Mouse (Mus musculus) stomach, postnatal 0 days (tissue): ENCODE data around the gene Sim1. TPM values are rescaled to one million over a fixed set of nuclear protein-coding genes. Genes with fewer than 3 reads are reported as not detected.
A peak's percentile ranks its signal among the peaks of the same experiment; 100 is the strongest.

Experiments
- ATAC-seq: fragments of 200-750 bp; cut with Nextera tagmentation; 2 replicates; pipeline ENCODE4 v1.8.0; 2017; ENCODE audit not compliant: low FRiP score, low TSS enrichment
- DNase-seq: peaks from one replicate; pipeline ENCODE4 v3.0.0-alpha.2; 2016; ENCODE audit warnings: low spot score
- H3K27ac ChIP-seq: fragments of 300-500 bp; sonication (generic); replicated peaks from 2 replicates; pipeline ENCODE4 v1.5.1; 2014; ENCODE audit warnings: mild to moderate bottlenecking, control low read depth
- H3K27me3 ChIP-seq: fragments of 300-500 bp; sonication (generic); 2 replicates; pipeline ENCODE4 v1.6.1; 2014; ENCODE audit warnings: low read length; ENCODE audit not compliant: control insufficient read depth, insufficient read depth
- H3K36me3 ChIP-seq: fragments of 300-500 bp; sonication (generic); 2 replicates; pipeline ENCODE4 v1.6.1; 2014; ENCODE audit warnings: low read length, mixed read lengths; ENCODE audit not compliant: control insufficient read depth, insufficient read depth
- H3K4me1 ChIP-seq: fragments of 300-500 bp; sonication (generic); replicated peaks from 2 replicates; pipeline ENCODE4 v1.6.1; 2014; ENCODE audit warnings: antibody characterized with exemption; ENCODE audit not compliant: control insufficient read depth, insufficient read depth
- H3K4me2 ChIP-seq: fragments of 300-500 bp; sonication (generic); replicated peaks from 2 replicates; pipeline ENCODE4 v1.6.1; 2014; ENCODE audit warnings: low read depth, mild to moderate bottlenecking, control low read depth, moderate library complexity
- H3K4me3 ChIP-seq: fragments of 300-500 bp; sonication (generic); 2 replicates; pipeline ENCODE4 v1.5.1; 2014; ENCODE audit warnings: low read depth, low read length, control low read depth
- H3K9ac ChIP-seq: fragments of 300-500 bp; sonication (generic); 2 replicates; pipeline ENCODE4 v1.6.1; 2014; ENCODE audit warnings: mild to moderate bottlenecking, low read length, control low read depth, mixed read lengths
- H3K9me3 ChIP-seq: fragments of 300-500 bp; sonication (generic); 2 replicates; pipeline ENCODE4 v1.6.1; 2016; ENCODE audit warnings: low read length; ENCODE audit not compliant: control insufficient read depth
- CTCF ChIP-seq: IDR thresholded peaks from 2 replicates; pipeline ENCODE4 v1.5.1; 2016; ENCODE audit warnings: antibody characterized with exemption, low read depth, mild to moderate bottlenecking, moderate library complexity
- EP300 ChIP-seq: optimal IDR thresholded peaks from 2 replicates; pipeline ENCODE3; 2016; ENCODE audit warnings: antibody characterized with exemption
- WGBS: fragments of 180-500 bp; shearing (Covaris S2); extraction: QIAGEN DNeasy Blood & Tissue Kit; methylation state at CpG from one replicate; pipeline ENCODE4 v1.1.7; 2014; 5-methylcytosine and 5-hydroxymethylcytosine counted together
- polyA plus RNA-seq: library from polyadenylated mRNA; unstranded; fragments of >200 nt; fragmentation: Nextera tagmentation; extraction: Ambion mirVana; gene quantifications from 2 replicates; pipeline ENCODE4 v1.2.1, GENCODE M21; 2015

Sim1 gene
- polyA plus RNA-seq, 1 experiment from 2014 or later: not detected

DNA sequence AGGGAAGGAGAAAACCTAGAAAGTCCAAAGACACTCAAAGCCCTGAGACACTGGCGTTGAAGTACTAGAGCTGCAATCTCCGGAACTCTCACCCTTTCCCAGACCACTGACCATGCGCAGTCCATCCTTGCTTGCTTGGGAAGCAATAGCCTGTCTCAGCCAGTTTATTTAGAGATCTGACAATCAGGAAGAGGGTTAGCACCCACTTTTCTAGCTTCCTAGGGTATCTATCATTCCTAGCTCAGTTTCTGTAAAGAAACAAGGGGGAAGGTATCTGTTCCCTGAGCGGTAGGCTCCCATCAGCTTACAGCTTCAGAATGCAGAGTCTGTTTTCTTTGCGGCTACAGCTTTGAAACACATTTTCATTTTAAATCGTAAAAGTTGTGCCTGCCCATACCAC is 3.9 kb upstream of the Sim1 start:
- Histone ChIP-seq H3K9ac (no peak overlapping the region), H3K9me3 (no peaks in the 10 kb centered on the region), H3K4me1 (0 out of 2 replicates have a peak, but pooled peaks cover 5% of the 10 kb centered on the region), H3K36me3 (no peaks in the 10 kb centered on the region), H3K27me3 (peaks cover 31% of the 10 kb centered on the region), H3K4me2 (no peak overlapping the region), H3K27ac (no peak overlapping the region), H3K4me3 (no peak overlapping the region)
- no peak for TF ChIP-seq EP300
- TF ChIP-seq CTCF: no peak
- no peak for DNase-seq
- ATAC-seq: no peak
- 33% methylated on average over 6 of the region's 6 CpGs for WGBS

DNA sequence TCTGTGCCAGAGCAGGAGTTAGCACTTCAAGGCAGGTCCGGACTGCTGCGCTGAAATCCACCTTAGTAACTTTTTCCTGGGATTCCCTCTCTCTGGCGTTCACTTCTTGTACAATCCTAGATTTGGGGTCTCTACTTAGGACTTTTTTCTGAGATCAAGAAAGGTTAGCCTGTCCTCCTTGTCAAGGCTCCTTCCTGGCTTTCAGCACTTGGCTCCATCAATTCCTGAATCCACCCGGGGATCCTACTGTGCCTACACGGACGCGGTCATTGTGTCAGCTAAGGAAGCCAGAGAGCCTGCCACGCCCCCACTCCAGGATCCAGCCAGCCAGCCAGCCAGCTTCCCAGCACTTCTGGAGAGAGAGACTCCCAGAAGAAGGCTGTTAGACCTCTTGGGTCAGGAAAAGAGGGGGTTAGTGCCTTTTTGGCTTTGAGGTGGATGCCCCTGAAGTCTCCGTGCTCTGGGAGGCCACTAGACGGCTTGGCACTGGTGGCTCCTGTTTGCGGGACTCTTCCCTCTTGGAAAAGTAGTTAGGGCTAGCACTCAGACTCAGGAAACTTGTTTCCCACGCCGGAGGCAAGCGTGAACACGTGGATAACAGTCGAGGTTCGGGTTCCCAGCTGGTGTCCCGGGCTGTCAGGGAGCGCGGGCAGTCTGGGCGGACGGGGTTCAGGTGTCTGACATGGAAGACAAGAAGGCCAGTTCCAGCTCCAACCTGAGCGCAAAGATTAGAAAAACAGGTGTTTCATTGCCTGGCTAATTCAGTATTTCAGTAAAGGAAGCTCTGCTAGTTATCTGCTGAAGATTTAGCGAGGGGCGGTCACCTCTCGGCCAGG is 2.5 kb upstream of the Sim1 start:
- TF ChIP-seq EP300 (no peak), CTCF (no peak)
- Histone ChIP-seq H3K4me3 (no peak overlapping the region), H3K27me3 (peaks cover 31% of the 10 kb centered on the region), H3K27ac (no peak overlapping the region), H3K9ac (no peak overlapping the region), H3K36me3 (no peaks in the 10 kb centered on the region), H3K4me2 (no peak overlapping the region), H3K4me1 (0 out of 2 replicates have a peak, but pooled peaks cover 5% of the 10 kb centered on the region), H3K9me3 (no peaks in the 10 kb centered on the region)
- DNase-seq (no peak), ATAC-seq (no peak)
- WGBS: 2% methylated on average over 26 of the region's 26 CpGs

DNA sequence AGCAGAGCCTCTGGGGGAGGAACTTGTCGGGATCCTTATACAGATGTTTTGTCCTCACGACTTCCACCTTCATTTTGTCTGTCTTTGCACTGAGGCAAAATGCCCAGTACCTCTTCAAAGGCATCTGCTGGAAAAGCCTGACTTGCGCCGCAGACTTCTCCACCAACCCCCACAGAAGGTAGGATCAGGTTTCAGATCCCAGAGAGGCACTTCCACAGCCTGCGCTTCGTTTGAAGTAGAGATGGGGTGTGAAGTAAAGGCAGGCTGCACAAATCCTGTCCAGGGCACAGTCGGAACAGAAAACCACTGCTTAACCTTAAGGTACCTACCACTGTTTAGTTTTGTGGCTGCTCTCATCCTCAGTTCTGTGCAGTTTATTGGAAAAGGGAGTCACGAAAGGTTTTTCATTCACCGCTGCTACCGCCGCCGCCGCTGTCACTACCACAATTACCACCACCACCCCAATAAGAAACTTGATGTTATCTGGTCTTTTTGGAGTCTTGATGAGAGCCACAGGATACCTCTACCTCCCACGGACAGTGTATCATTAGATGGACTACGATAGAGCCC is 1.7 kb upstream of the Sim1 start:
- H3K4me1 ChIP-seq: 0 out of 2 replicates have a peak, but pooled peaks cover 5% of the 10 kb centered on the region
- peaks cover 35% of the 10 kb centered on the region for H3K27me3 ChIP-seq
- H3K27ac ChIP-seq: no peak overlapping the region
- no peak overlapping the region for H3K4me2 ChIP-seq
- ATAC-seq (no peak), DNase-seq (no peak)
- H3K4me3 ChIP-seq: no peak overlapping the region
- no peaks in the 10 kb centered on the region for H3K9me3 ChIP-seq
- TF ChIP-seq CTCF (no peak), EP300 (no peak)
- WGBS: 6% methylated on average over 15 of the region's 15 CpGs
- no peaks in the 10 kb centered on the region for H3K36me3 ChIP-seq
- no peak overlapping the region for H3K9ac ChIP-seq

DNA sequence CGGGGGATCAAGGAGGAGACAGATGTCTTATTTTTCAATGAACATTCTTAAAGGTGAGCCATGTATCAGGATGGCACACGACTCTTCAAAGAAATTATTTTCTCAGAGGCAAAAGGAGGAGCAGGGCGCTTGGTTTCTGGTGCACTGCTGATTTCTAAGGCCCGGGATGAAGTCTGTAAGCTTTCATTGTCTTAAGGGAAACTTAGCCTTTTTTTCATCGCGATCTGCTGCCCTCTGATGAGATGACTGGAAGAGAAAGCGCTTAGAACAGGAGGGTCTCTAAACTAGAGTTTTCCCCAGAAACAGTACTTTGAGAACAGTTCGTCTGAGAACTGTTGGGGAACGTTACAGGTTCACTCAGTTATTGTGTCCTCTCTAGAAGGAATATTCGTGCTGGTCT is 1.0 kb upstream of the Sim1 start:
- Histone ChIP-seq H3K36me3 (no peaks in the 10 kb centered on the region), H3K27me3 (peaks cover 35% of the 10 kb centered on the region), H3K4me1 (0 out of 2 replicates have a peak, but pooled peaks cover 5% of the 10 kb centered on the region), H3K4me2 (no peak overlapping the region), H3K9ac (no peak overlapping the region), H3K4me3 (no peak overlapping the region), H3K9me3 (no peaks in the 10 kb centered on the region), H3K27ac (no peak overlapping the region)
- 15% methylated on average over 10 of the region's 10 CpGs for WGBS
- DNase-seq (no peak), ATAC-seq (no peak)
- no peak for TF ChIP-seq EP300
- TF ChIP-seq CTCF: no peak

DNA sequence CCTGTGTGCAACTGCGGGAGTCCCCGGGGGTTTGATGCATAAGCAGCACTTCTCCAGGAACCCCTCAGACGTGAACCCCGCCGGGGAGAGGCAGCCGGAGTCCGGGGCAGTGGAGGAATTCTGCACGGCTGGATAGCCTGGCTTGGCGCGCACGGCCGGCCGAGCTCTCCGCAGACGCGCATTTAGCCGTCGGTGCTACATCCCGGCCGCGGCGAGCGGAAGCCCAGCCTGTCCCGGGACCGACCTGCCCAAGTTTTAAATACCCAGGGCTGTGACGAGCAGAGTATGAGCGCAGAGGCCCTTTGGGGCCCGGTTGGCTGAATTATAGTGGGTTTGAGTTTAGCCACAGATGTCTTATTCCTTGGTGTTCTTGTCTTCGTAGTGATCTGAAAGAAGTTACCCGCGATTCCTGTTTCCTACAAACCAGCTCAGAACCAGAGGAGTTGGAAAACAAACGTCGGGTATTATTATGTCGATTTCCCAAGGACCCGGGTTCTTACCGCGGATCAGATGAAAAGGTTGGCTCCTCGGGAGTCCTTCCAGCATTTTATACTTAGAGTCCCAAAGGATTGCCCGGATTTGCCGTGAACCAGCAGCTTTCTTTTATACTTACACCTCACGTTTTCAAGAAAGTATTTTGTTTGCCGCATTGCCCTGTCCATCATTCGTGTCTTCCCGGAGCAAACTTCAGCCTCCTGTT is 687 bp downstream of the Sim1 start:
- no peak overlapping the region for H3K27ac ChIP-seq
- 1% methylated on average over 44 of the region's 44 CpGs for WGBS
- peak overlapping the region; percentile 38 for H3K4me3 ChIP-seq
- H3K9me3 ChIP-seq: no peaks in the 10 kb centered on the region
- no peak for TF ChIP-seq CTCF
- ATAC-seq (no peak), DNase-seq (no peak)
- H3K4me1 ChIP-seq: 0 out of 2 replicates have a peak, but pooled peaks cover 5% of the 10 kb centered on the region
- H3K27me3 ChIP-seq: peaks cover 36% of the 10 kb centered on the region
- H3K36me3 ChIP-seq: no peaks in the 10 kb centered on the region
- H3K9ac ChIP-seq: no peak overlapping the region
- peak overlapping the region; percentile 64 for H3K4me2 ChIP-seq
